Mouse (Mus musculus) embryo, embryonic 9.5 days (tissue): ENCODE results near the gene Slc13a2.

Source experiments
- DNase-seq: peaks from one replicate; pipeline ENCODE4 v3.0.0-alpha.2; 2017; ENCODE audit errors: extremely low spot score

Gene Slc13a2

DNA sequence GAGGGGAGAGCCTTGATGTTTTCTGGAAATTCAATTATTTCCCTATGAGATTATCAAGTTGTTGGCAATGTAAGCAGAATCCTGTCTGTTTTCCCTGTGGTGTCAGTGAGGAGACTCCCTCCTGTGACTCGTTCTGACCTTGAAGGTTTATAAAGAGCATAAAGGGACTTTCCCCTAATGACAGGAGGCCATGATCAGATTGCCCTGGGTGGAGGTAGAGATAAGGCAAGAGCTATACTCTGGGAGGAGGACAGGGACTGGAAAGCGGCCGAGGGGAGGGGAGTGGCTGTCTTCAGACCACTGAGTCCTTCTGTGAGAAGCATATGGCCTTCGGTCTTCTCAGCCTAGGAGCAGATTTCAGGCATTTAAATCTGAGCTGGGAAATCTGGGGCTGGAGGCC is 12.0 kb upstream of the Slc13a2 start:
- no peak for DNase-seq

DNA sequence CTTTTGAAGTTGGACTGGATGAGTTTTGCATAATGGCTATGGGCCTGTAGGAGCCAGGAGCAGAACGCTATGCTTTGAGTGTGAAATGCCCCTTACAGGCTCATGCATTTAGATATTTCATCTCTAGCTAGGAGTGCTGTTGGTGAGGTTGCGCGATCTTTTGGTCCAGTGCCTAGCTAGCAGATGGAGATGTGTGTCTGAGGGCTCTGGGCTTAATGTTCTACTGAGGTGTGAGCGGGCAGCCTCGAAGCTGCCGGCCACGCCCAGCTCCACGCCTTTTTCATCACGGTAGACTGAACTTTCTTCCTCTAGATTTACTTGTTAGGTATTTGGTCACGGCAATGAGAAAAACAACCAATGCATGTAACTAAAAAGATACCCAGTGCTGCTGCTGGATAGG is 9.2 kb upstream of the Slc13a2 start:
- DNase-seq: no peak

DNA sequence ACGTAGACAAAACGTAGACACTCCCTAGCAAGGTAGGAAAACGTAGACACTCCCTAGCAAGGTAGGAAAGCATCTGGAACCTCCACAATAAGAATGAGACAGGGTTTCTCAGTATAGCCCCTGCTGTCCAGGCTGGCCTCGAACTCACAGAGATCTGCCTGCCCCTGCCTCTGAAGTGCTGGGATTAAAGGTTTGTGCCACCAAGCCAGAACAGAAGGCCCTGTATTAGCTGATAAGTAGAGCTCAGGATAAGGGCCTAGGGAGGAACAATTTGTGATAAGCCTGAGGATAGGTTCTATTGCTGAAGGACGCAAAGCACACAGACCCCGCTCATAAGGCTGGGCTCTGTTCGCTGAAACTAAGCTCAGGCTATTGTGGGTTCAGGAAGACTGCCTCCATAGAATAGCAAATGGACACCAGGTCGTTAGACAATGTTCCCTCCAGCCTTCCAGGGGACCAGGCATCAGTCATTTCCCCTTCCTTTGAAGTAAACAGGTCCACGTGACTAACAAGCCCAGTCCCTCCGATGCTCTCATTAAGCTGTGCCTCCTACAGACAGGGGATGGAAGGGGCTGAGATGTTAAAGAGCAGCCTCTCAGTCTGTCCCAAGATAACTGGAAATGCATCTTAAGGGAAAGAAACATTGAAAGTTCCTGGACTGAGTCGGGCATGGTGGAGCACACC is 8.3 kb upstream of the Slc13a2 start:
- no peak for DNase-seq

DNA sequence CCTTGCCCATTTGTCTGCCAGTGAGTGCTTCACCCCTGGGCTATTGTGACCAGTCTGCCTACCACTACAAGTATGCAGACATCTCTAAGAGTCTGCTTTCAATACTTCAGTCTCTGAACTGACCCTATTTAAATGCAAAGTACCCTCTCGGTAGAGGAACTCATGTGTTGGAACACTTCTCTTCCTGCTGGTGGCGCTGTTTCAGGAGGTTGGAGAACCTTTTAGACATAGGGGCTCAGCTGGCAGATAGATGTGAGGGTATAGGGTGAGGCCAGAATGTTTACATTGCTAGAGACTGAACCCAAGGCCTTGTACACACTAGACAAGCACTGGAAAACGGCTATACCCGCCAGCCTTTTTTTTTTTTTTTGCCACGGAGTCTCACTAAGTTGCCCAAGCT is 6.3 kb upstream of the Slc13a2 start:
- no peak for DNase-seq

DNA sequence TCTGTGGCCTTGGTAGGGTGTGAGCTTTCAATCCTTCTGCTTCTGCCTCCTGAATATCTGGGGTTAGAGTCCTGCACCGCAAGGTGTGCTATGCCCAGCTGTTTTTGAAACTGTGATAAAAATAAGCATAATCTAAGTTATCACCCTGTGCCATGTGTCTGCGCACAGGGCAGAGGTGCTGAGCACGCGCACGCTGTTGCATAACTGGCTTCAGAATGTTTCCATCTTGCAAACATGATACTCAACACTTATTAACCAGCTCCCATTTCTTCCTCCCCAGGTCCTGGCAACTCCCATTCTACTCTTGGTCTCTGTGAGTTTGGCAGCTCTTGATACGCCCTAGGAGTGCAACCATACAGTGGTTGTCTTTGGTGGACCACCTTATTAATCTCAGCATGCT is 5.6 kb upstream of the Slc13a2 start:
- no peak for DNase-seq

DNA sequence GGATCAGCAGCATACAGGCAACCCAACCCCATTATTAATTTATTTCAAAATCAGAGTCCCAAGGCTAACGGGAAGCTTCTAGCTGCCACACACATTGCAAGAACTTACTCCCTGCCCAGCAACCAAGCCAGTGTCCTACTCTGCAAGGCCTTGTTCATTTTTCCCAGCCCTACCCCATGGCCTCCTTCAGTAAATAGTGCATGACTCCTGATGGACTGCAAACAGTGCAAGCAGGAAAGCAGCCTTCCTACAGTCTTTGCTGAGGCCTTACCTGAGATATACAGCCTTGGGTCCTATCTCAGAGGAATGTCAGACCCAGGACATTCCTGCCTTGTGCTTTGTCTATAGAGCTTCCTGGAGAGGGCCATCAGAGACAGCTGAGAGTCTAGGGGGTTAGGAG is 3.6 kb upstream of the Slc13a2 start:
- DNase-seq: no peak

DNA sequence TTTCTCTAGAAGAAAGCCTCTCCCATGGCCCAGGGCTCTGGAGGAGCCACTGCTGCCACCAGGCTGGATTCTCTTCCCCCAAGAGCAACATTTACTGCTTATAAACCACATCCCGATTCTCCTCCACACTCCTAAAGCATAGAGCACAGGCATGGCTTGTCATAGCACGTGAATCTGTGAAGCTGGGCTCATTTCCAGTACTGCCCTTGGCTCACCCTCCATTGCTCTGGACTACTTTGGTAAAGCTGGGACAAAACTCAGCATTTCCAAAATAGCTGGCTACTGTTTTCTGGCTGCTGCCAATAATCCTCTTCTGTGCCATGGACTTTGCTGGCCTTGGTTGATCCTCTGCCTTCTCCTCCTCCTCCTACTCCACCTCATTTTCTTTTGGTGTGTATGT is 2.3 kb upstream of the Slc13a2 start:
- DNase-seq: no peak

DNA sequence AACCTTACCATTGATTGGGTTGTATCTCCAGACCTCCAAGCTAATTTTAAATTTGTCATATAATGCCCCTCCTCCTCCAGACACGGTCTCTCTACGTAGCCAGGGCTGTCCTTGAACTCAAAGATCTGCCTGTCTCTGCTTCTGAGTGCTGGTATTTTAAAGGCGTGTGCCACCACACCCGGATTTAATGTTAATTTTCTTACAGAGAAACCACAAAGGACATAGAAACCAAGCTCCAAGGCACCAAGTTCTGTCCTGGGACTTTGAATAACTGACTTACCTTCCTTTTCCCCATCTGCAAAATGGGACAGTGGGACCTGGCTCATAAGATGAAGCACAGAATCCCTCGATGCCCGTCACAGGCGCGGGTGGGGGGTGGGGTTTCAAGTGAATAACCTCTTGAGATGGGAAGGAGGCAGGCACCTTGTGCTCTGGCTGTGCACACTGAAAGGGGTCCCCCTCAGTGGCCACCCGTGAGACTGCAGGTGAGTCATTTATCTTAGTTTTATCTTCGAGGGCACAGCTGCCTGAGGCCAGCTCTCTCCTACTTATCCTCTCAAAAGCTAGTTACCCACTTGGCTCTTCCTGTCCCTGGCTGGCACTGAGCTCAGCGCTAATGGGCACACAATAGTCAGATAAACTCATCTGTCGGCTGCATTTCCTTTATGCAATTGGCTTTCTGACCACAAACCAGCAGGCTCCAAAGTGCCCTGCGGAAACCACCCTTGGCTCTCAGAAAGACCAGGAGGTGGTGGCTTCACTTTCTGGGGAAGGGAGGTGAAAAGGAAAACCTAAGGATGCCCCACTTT is 612 bp downstream of the Slc13a2 start:
- DNase-seq: no peak

DNA sequence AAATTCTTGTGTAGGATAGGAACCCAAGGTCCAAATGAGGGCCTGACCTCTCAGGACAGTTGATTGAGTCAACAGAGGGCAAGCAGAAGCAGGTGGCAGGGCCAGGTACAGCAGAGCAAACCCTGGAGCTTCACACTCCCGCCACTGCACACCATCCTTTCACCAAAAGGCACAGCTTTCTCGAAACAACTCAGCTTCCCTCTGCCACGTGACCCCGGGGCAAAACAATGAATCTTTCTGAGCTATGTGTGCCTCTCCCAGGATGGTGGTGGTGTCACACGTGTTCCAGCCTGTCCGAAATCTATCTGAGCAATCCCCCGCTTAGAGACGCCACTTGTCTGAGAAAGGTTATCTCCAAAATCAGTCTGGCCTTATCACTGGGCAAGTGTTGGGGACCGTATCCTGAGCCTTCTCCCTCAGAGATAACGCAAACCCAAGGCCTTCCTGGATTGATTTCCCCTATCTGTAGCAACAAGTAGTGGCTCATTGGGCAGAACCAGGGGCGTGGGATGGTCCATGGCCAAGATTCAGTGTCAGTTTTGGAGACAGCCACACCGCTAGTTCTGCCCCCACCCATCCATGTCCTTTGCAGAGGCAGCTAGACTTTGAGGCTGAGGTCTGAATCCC is 1.6 kb downstream of the Slc13a2 start:
- DNase-seq: no peak

DNA sequence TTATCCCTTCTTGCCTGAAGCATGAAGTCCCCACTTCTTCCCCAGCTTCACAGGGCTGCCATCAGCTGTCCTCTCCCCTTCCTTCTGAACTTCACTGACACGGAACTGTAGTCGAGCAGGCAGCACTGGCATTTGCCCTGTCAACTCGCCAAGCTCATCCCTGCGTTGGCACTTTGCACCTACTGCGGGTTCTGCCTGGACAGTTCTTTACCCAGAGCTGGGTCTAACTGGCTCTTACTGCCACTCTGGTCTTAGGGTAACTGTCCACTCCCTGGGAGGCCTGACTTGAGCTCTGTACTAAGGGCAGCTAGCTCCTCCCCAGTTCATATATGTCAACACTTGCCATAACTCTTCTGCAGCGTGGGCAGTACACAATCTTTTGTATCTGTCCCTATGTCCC is 5.2 kb downstream of the Slc13a2 start:
- no peak for DNase-seq

DNA sequence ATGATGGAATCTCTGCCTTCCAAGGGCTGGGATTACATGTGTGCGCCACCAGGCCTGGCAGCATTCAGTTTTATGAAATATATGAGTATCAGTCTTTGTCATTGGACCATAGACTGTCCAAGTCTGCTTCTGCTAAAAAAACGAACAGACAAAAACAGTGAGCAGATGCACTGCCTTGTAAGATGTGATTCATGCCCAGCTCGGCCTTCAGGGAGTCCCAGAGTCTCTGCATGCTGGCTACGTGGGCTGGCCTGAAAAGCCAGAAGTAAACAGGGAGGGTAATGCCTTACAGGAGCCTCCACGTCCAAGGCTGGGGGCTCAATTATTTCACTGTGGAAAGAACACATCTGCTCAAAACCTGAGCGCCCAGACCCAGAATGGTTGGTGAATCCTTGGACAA is 9.2 kb downstream of the Slc13a2 start:
- DNase-seq: no peak

DNA sequence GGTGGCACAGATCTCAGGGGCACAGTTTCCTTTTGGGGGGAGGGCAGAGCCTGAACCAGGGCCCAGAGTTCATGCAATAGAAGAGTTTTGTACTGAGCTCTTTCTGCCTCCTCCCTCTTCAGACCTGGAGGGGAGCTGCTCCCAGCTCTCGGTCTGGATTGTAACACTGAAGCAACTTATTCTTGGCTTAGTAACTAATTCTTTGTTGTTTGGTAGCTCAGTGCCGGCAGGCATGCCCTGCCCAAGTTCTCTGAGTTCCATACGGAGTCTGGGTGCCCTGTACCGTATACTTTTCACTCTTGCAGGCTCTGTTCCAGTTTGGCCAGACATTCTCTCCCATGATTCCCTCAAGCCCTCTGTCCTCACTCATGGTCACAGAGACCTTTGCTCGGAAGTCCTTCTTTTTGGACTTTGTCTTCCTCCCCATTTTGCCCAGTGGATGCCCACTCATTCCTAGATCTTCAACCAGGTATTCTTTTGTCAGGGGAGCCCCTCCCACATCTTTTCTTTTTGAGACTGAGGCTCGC is 9.6 kb downstream of the Slc13a2 start:
- no peak for DNase-seq

DNA sequence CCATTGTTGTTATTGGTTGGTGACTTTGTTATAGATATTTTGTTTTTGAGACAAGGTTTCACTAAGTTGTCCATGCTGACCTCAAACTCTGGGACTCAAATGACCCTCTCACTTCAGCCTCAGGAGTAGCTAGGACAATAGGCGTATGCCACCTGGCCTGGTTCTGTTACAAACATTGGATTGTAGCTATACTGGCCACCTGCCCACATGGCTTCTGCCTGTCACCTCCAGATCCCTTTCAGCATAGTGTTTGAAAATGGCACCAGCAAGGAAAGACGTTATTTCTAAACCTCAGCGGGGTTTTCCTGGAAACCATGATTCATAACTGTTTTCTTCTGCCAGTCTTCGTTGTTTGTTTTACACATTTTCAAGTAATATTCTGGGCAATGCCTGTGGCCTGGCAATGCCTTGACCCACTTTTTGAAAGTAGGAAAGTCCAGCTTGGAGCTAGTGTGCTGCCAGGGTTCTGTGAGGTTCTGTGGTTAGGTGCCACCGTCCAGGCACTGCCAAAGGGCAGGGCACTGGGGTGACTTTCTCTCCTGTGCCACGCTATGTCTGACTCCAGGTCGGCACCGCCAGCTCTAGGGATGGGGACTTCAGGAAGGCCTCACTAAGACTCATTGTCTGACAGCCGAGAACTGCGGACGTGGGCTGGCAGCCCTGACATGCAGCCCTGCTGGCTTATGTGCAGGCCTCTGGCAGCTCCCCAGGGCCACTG is 10.3 kb downstream of the Slc13a2 start:
- no peak for DNase-seq

DNA sequence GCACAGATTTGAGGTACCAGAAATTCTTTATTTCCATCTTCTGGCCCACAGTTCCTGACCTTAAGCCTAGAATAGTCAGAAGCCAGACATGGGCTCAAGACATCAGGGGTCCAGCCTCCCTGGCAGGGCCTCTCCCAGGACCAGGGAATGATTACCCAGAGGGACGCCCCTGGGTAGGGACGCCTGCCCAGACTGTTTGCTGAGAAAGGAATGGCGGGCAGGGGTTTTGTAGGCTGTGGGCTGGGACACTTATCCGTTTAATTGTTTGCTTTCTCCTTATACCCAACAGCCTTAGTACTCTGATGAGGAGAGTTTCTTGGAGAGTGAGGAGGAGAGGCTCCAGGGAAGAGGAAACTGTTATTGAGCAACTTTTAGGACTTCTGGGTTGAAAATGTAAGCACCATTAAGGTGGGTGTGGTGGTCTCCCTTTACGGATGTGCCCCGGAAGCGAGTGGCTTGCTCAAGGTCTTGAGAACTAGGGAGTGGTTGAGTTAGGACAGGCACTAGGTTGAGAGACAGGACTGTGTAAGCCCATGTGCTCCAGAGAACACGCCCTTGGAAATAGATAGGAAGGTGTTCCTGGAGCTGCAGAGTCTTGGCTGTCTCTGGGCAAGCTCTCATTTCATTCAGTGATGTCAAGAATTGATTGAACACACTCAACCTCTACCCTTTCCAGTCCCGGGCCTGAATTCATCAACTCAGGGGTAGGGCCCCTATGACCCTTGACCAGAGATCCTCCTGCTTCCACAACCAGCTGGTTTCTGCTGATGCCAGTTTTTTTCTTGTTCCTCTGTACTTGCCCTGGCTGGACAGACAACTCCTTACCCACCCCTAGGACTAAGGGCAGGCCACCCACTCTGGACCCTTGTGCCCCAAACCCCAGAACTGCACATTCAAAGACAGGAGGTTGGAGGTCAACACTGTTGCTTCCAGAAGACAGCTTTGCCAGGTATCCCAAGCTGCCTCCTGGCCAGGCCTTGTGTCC is 13.5 kb downstream of the Slc13a2 start:
- no peak for DNase-seq

DNA sequence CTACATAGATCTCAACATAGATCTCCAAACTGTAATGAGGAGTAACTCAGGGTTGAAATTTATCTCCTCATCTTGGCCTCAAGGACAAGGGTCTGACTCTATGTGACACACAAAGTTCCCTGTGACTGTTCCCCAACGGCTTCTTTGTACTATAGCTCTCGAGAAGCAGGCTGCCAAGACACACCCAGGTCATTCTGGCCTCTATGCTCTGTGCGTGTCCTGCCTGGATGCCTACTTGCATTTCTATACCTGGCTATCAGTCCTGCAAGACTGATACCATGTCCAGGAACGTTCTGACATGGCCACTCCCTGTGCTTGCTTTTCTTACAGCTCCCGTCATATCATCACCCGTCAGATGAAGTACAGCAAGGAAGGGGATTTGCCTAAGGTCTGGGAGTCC is 20.0 kb downstream of the Slc13a2 start:
- DNase-seq: no peak

DNA sequence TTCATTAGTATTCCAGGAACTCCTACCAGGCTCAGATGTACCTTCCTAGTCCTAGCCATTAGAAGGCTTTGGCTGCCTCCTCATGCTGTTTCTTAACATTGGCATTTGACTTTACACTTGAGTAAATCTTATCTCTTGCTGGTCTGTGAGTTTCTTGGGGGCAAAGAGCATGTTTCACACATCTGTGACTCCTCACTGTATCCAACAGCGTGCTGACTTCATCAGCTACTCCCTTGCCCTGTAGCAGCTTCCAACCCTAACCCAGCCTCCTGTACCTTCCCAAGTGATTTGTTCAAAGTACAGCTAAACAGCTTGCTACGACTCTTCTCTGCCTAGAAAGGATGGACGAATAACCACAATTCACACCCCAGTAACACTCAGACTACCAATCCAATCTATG is 20.5 kb downstream of the Slc13a2 start:
- DNase-seq: no peak

DNA sequence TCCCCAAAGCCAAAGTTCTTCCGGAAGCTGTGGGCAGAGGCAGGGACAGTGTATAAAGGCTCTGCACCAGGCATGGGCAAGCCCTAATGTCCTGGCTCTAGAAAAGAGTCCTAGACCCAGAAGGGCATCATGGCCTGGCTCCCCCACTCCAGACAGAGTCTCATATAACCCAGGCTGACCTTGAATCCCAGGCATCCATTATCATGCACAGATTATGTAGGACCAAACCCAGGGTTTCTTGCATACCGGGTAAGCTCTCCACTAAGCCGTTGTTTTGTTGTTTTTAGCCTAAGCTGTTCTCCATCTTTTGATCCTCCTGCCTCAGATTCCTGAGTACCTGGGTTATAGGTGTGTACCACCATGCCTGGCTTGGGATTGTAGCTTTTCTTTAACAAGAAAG is 21.1 kb downstream of the Slc13a2 start:
- no peak for DNase-seq

DNA sequence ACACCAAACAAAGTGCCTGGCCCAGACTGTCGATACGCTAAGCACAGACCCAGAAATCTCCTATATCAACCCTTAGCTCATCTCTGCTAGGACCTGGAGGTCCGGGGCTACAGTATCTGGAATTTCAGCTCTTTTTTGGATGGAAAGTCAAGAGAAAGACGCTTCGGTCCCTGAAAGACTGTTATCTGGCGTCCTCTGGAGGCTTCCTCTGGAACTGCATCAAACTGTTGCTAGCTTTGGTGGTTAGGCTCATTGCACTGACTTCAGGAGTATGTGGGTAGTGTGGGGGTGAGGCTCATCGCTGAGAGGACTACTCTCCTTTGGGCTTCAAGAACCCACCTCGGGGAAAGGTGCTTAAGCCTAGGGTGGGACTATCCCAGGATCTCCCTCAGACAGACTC is 22.3 kb downstream of the Slc13a2 start:
- peak; percentile 73 for DNase-seq

DNA sequence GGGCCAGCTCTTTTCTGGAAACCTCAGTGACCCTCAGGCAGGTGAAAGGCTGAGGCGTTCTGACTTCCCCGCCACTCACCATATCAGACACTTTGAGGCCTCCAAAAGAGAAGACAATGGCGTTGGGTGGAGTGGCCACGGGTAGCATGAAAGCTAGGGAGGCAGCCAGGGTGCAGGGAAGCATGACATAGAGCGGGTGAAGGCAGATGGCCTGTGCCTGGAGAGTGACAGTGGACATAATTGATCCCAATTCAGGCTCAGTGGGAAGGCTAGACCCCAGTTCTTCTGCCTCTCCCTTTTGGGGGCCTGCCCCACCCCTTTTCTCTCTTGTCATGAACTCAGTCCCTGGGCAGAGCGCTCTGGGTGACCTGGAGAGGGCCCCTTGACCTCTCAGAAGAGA is 23.8 kb downstream of the Slc13a2 start:
- no peak for DNase-seq

DNA sequence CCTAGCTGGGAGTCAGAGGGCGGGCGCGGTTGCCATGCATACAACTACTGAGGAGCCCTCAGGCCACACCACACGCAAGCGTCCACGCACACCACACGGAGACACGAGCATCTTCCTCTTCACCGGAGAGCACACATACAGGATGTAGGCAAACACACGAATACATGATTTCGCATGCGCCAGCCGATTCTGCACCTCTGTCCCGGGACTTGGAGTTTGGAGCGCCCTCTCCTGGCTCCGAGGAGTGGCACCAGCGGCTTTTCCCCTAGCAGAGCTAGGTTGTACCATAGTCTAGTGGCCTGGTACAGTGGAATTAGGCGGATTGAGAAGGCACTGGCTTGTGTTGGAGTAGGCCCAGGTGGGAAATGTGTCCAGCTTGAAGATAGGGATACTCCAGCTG is 24.6 kb downstream of the Slc13a2 start:
- peak; percentile 79 for DNase-seq

DNA sequence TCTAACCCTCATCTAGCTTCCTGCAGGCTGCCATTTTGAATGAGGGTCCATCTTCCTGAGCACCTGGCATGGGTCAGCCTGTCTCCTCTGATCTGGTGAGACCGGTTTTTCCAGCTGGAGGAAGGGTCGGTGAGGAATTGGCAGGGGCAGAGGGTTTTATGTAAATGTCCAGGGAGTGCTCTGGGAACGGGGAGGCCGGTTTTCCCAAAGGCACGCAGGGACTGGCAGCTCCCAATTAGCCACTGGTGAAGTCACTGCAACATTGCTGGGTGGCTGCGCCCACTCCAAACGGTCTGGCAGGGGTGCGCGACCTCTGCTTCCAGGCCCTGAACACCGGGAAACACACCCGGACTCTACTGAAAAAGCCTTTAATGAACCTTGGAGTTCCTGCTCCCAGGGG is 25.1 kb downstream of the Slc13a2 start:
- peak; percentile 27 for DNase-seq
